Mouse (Mus musculus): ENCODE measurements around the gene Gm11060. TPM values are rescaled to one million over a fixed set of nuclear protein-coding genes. Genes with fewer than 3 reads are reported as not detected.

Gm11060 gene
- not detected for total RNA-seq (2021)
- long read RNA-seq, experiment 1, result 0 reads
- long read RNA-seq, experiment 2, result 0 reads

- DNase-seq, result no peak
Measured at GRCm38 (mm10) chr2:105091718-105092117, at the start of gene Gm11060. Gene Gm11060, plus strand, starts transcription at chr2:105092018.

GRCm38 (mm10) chr2:105043152-105043551 lies 48.7 kb upstream of the Gm11060 start:
- no peak for DNase-seq

- no peak for DNase-seq
Measured at GRCm38 (mm10) chr2:105048301-105048700, 43.5 kb upstream of the Gm11060 start.

- DNase-seq, result no peak
Measured at GRCm38 (mm10) chr2:105055529-105055928, 36.3 kb upstream of the Gm11060 start.

- DNase-seq, result no peak
Measured at GRCm38 (mm10) chr2:105058577-105059116, 33.2 kb upstream of the Gm11060 start.

- no peak for DNase-seq
Measured at GRCm38 (mm10) chr2:105062741-105063372, 29.0 kb upstream of the Gm11060 start.

GRCm38 (mm10) chr2:105072496-105072895 lies 19.3 kb upstream of the Gm11060 start:
- no peak for DNase-seq

- DNase-seq, result no peak
Measured at GRCm38 (mm10) chr2:105074196-105074595, 17.6 kb upstream of the Gm11060 start.

- DNase-seq, result no peak
Measured at GRCm38 (mm10) chr2:105075809-105076208, 16.0 kb upstream of the Gm11060 start.

GRCm38 (mm10) chr2:105077151-105077550 lies 14.7 kb upstream of the Gm11060 start:
- no peak for DNase-seq

- DNase-seq, result no peak
Measured at GRCm38 (mm10) chr2:105082256-105082790, 9.5 kb upstream of the Gm11060 start.

GRCm38 (mm10) chr2:105084035-105084434 lies 7.8 kb upstream of the Gm11060 start:
- DNase-seq, result no peak

GRCm38 (mm10) chr2:105086081-105086480 lies 5.7 kb upstream of the Gm11060 start:
- DNase-seq, result no peak

GRCm38 (mm10) chr2:105088005-105088404 lies 3.8 kb upstream of the Gm11060 start:
- no peak for DNase-seq

- DNase-seq, result no peak
Measured at GRCm38 (mm10) chr2:105089083-105089482, 2.7 kb upstream of the Gm11060 start.

GRCm38 (mm10) chr2:105089581-105090508 lies 2.0 kb upstream of the Gm11060 start:
- DNase-seq, result no peak

- DNase-seq, result peak; percentile 27
Measured at GRCm38 (mm10) chr2:105090991-105091390, 827 bp upstream of the Gm11060 start.

GRCm38 (mm10) chr2:105097294-105097953 lies 5.6 kb downstream of the Gm11060 start:
- DNase-seq, result no peak

GRCm38 (mm10) chr2:105099410-105099809 lies 7.6 kb downstream of the Gm11060 start:
- DNase-seq, result no peak

- no peak for DNase-seq
Measured at GRCm38 (mm10) chr2:105100541-105100940, 8.7 kb downstream of the Gm11060 start.

GRCm38 (mm10) chr2:105108703-105109158 lies 16.9 kb downstream of the Gm11060 start:
- DNase-seq, result peak; percentile 35

- DNase-seq, result no peak
Measured at GRCm38 (mm10) chr2:105114074-105114473, 22.3 kb downstream of the Gm11060 start.
